Mouse (Mus musculus) left cerebral cortex, postnatal 25 days (tissue): ENCODE results near the gene Bnc2. TPM values are rescaled to one million over a fixed set of nuclear protein-coding genes. Genes with fewer than 3 reads are reported as not detected.

Source experiments
- DNase-seq, 2 experiments: peaks; one replicate each; pipeline ENCODE4 v3.0.0; 2022; ENCODE audit warnings: low spot score in 2 of 2, mixed read lengths in 1 of 2
- intact Hi-C: fragments of 180-260 bp; cut with DNase I; formaldehyde crosslinking; loops from one replicate; pipeline ENCODE4 v1.15.1; 2025
- total RNA-seq, 2 experiments: library from RNA; stranded (reverse); gene quantifications; 2 replicates each; pipeline ENCODE4 v1.2.3; 2021

Bnc2 gene
- total RNA-seq, 2 experiments from 2014 or later, result 1.6 to 2.3 TPM

- intact Hi-C loops, result no loop called here
- DNase-seq, result no peak
Observed at GRCm38 (mm10) chr4:84352656-84353055, 322.4 kb downstream of the Bnc2 start.

- intact Hi-C loops, result no loop called here
- no peak for DNase-seq
Observed at GRCm38 (mm10) chr4:84349536-84349935, 325.5 kb downstream of the Bnc2 start.

- no peak for DNase-seq
- intact Hi-C loops, result no loop called here
Observed at GRCm38 (mm10) chr4:84339172-84339571, 335.9 kb downstream of the Bnc2 start.

GRCm38 (mm10) chr4:84331995-84332394 lies 343.1 kb downstream of the Bnc2 start:
- no peak for DNase-seq

GRCm38 (mm10) chr4:84331450-84331849 lies 343.6 kb downstream of the Bnc2 start:
- no peak for DNase-seq
- intact Hi-C loops, result no loop called here

More at GRCm38 (mm10) chr4:84331995-84332394, 343.1 kb downstream of the Bnc2 start:
- intact Hi-C loops, result no loop called here

- intact Hi-C loops, result no loop called here
- DNase-seq, result no peak
Observed at GRCm38 (mm10) chr4:84330509-84330908, 344.6 kb downstream of the Bnc2 start.

- no peak for DNase-seq
- intact Hi-C loops, result no loop called here
Observed at GRCm38 (mm10) chr4:84329651-84330050, 345.4 kb downstream of the Bnc2 start.

GRCm38 (mm10) chr4:84324371-84324770 lies 350.7 kb downstream of the Bnc2 start:
- no peak for DNase-seq
- intact Hi-C loops, result no loop called here

- intact Hi-C loops, result no loop called here
Observed at GRCm38 (mm10) chr4:84321598-84321997, 353.5 kb downstream of the Bnc2 start.

GRCm38 (mm10) chr4:84317421-84317820 lies 357.7 kb downstream of the Bnc2 start:
- intact Hi-C loops, result no loop called here
- DNase-seq, result no peak

More at GRCm38 (mm10) chr4:84321598-84321997, 353.5 kb downstream of the Bnc2 start:
- no peak for DNase-seq

GRCm38 (mm10) chr4:84311371-84311770 lies 363.7 kb downstream of the Bnc2 start:
- intact Hi-C loops, result no loop called here
- no peak for DNase-seq

GRCm38 (mm10) chr4:84310851-84311250 lies 364.2 kb downstream of the Bnc2 start:
- intact Hi-C loops, result no loop called here
- no peak for DNase-seq

- no peak for DNase-seq
- intact Hi-C loops, result no loop called here
Observed at GRCm38 (mm10) chr4:84308226-84308862, 366.7 kb downstream of the Bnc2 start.

GRCm38 (mm10) chr4:84306928-84307606 lies 368.0 kb downstream of the Bnc2 start:
- no peak for DNase-seq
- intact Hi-C loops, result no loop called here

GRCm38 (mm10) chr4:84302949-84303348 lies 372.1 kb downstream of the Bnc2 start:
- no peak for DNase-seq
- intact Hi-C loops, result no loop called here

- intact Hi-C loops, result no loop called here
- DNase-seq, result no peak
Observed at GRCm38 (mm10) chr4:84285153-84285552, 389.9 kb downstream of the Bnc2 start.

GRCm38 (mm10) chr4:84282651-84283050 lies 392.4 kb downstream of the Bnc2 start:
- DNase-seq, result no peak
- intact Hi-C loops, result no loop called here

- intact Hi-C loops, result no loop called here
- no peak for DNase-seq
Observed at GRCm38 (mm10) chr4:84278156-84278555, 396.9 kb downstream of the Bnc2 start.

- no peak for DNase-seq
- intact Hi-C loops, result no loop called here
Observed at GRCm38 (mm10) chr4:84276081-84276480, 399.0 kb downstream of the Bnc2 start.

- intact Hi-C loops, result no loop called here
- DNase-seq, result no peak
Observed at GRCm38 (mm10) chr4:84274158-84274557, 400.9 kb downstream of the Bnc2 start.

- intact Hi-C loops, result no loop called here
- no peak for DNase-seq
Observed at GRCm38 (mm10) chr4:84272867-84273266, 402.2 kb downstream of the Bnc2 start.
